Mouse (Mus musculus) T-cell, adult 2 months (primary cell): ENCODE results near the gene Kcnk10.

Experiments
- DNase-seq: peaks from one replicate; pipeline ENCODE4 v3.0.0; 2022; ENCODE audit warnings: low spot score

Gene Kcnk10

GRCm38 (mm10) chr12:98406598-98406997 lies 171.5 kb downstream of the Kcnk10 start:
- DNase-seq: no peak

- no peak for DNase-seq
Observed at GRCm38 (mm10) chr12:98406076-98406475, 172.0 kb downstream of the Kcnk10 start.

DNA sequence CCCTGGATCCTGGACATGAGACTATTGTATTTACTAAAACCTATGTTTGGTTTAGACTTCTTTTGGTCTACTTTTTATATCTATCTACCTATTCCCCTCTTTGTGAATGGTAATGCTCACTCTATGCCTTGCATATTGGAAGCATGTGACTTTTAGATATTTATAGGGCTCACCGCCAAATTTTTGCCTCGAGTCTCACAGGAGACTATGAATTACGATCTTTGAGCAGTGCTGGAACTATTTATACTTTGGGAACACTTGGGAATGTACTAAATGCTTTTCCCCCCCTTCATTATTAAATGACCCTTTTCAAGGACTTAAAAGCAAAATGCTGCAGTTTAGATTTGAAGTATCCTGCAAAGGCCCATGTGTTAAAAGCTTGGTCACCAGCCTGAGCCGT lies 181.5 kb downstream of the Kcnk10 start:
- DNase-seq: no peak

DNA sequence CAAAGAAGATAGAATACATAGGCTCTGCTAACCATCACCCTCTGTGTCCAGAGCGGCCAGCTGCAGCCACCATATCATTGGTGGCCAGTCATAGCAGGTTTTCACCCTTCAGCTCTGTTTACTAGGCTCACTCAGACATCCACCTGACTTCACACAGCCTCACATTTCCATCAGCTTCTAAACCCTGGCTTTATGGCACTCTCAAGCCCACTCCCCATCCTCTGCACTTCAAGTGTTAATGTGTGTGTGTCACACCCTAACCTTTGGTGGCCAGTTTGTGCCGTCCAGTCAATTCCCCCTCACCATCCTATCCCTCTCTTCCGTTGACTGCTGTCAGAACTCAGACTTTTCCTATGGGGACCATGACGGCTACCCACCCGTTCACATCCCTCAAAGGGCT lies 184.0 kb downstream of the Kcnk10 start:
- DNase-seq: no peak

GRCm38 (mm10) chr12:98391347-98391746 lies 186.8 kb downstream of the Kcnk10 start:
- DNase-seq: no peak

DNA sequence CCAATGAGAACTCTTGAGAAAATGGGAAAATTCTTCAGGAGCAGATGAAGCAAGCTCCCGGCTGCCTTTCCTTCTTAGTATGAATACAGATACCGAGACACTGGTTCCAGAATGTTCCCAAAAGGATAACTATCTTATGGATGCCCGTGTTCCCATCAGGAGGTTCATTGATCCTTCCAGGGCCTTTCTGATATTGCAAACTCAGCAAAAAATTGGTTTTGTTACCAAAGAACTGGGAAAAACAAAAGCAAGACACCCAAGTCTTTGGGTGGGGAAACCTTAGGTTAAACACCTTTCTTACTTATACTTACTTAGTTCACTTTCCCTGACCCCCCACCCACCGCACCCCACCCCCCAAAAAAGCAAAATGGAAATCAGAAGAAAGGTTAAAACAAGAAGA lies 188.5 kb downstream of the Kcnk10 start:
- no peak for DNase-seq
